Mouse (Mus musculus): ENCODE results near the gene Notch1. TPM values are rescaled to one million over a fixed set of nuclear protein-coding genes. Genes with fewer than 3 reads are reported as not detected.
A peak's percentile ranks its signal among the peaks of the same experiment; 100 is the strongest.

The Notch1 gene
- polyA plus RNA-seq, 1 experiment from 2014 or later, result 26.0 TPM

GRCm38 (mm10) chr2:26417066-26417465 lies 99.4 kb downstream of the Notch1 start:
- Histone ChIP-seq H3K9me3 (replicated peaks) (no peaks in the 10 kb centered on the region), H3K27me3 (no peaks in the 10 kb centered on the region), H3K4me1 (no peaks in the 10 kb centered on the region), H3K4me3 (replicated peaks) (no peak overlapping the region), H3K36me3 (peaks cover 98% of the 10 kb centered on the region), H3K9ac (no peak overlapping the region), H3K27ac (replicated peaks) (no peak overlapping the region), H3K4me2 (replicated peaks) (no peak overlapping the region)
- ATAC-seq (ENCODE audit: insufficient number of reproducible peaks, low FRiP score, low TSS enrichment, low read depth), result no peak

GRCm38 (mm10) chr2:26410931-26411411 lies 105.5 kb downstream of the Notch1 start:
- no peak for ATAC-seq (ENCODE audit: insufficient number of reproducible peaks, low FRiP score, low TSS enrichment, low read depth)
- peaks cover 60% of the 10 kb centered on the region for H3K36me3 ChIP-seq

GRCm38 (mm10) chr2:26410091-26410490 lies 106.4 kb downstream of the Notch1 start:
- no peaks in the 10 kb centered on the region for H3K27me3 ChIP-seq
- H3K9me3 ChIP-seq (replicated peaks), result no peaks in the 10 kb centered on the region
- H3K27ac ChIP-seq (replicated peaks), result peak overlapping the region; percentile 65
- no peak overlapping the region for H3K4me2 ChIP-seq (replicated peaks)
- no peak overlapping the region for H3K9ac ChIP-seq
- WGBS, result 64% methylated on average over 5 of the region's 5 CpGs
- peaks cover 42% of the 10 kb centered on the region for H3K4me1 ChIP-seq
- no peak overlapping the region for H3K4me3 ChIP-seq (replicated peaks)
- H3K36me3 ChIP-seq, result peaks cover 51% of the 10 kb centered on the region
- ATAC-seq (ENCODE audit: insufficient number of reproducible peaks, low FRiP score, low TSS enrichment, low read depth), result no peak

More at GRCm38 (mm10) chr2:26410931-26411411, 105.5 kb downstream of the Notch1 start:
- peaks cover 39% of the 10 kb centered on the region for H3K4me1 ChIP-seq
- no peak overlapping the region for H3K4me2 ChIP-seq (replicated peaks)
- 60% methylated on average over 4 of the region's 5 CpGs for WGBS
- peak overlapping the region; percentile 65 for H3K27ac ChIP-seq (replicated peaks)
- no peak overlapping the region; the same call in 1 of the 2 replicates for H3K9ac ChIP-seq
- H3K27me3 ChIP-seq, result no peaks in the 10 kb centered on the region
- H3K9me3 ChIP-seq (replicated peaks), result no peaks in the 10 kb centered on the region
- no peak overlapping the region for H3K4me3 ChIP-seq (replicated peaks)

- Histone ChIP-seq H3K4me3 (replicated peaks) (peak overlapping the region; percentile 92), H3K4me2 (replicated peaks) (0 out of 2 replicates have a peak overlapping the region, but pooled peaks have one; percentile 90), H3K9me3 (replicated peaks) (no peaks in the 10 kb centered on the region), H3K36me3 (peaks cover 49% of the 10 kb centered on the region), H3K27me3 (no peaks in the 10 kb centered on the region), H3K9ac (no peak overlapping the region), H3K4me1 (peaks cover 42% of the 10 kb centered on the region), H3K27ac (replicated peaks) (peak overlapping the region; percentile 65; the same call in 1 of the 2 replicates)
- ATAC-seq (ENCODE audit: insufficient number of reproducible peaks, low FRiP score, low TSS enrichment, low read depth), result no peak
- WGBS, result 49% methylated on average over 3 of the region's 3 CpGs
Observed at GRCm38 (mm10) chr2:26409362-26409761, 107.1 kb downstream of the Notch1 start.

GRCm38 (mm10) chr2:26408515-26409356 lies 107.7 kb downstream of the Notch1 start, which contains the start of gene Inpp5e:
Gene Inpp5e, minus strand, starts transcription at chr2:26409203.
- peak within 1 kb of the TSS; percentile 92 for H3K4me3 ChIP-seq (replicated peaks)
- WGBS, result under 1% methylated on average over 57 of the region's 57 CpGs
- peak within 1 kb of the TSS; percentile 79 for H3K27ac ChIP-seq (replicated peaks)
- peak within 1 kb of the TSS; percentile 93 for H3K9ac ChIP-seq
- H3K4me2 ChIP-seq (replicated peaks), result peak within 1 kb of the TSS; percentile 90
- no peaks in the 10 kb centered on the region for H3K9me3 ChIP-seq (replicated peaks)
- no peaks in the 10 kb centered on the region for H3K27me3 ChIP-seq
- peaks cover 43% of the 10 kb centered on the region for H3K36me3 ChIP-seq
- peak; percentile 90 for ATAC-seq (ENCODE audit: insufficient number of reproducible peaks, low FRiP score, low TSS enrichment, low read depth)
- H3K4me1 ChIP-seq, result peaks cover 42% of the 10 kb centered on the region

Small RNAs within 50 kb of the gene (microRNA-seq; reads per million reads assigned to microRNA genes)
- gene Mir6996 (ENCODE audit: borderline number of aligned reads), result 1.0 reads per million

Other genes starting within 250 kb of the Notch1 start
- gene Ccdc187, start 222.1 kb downstream of the Notch1 start, polyA plus RNA-seq (2015; fragmentation: Nextera tagmentation; extraction: Ambion mirVana), result 0.70 and 1.1 TPM in 2 replicates
- gene Gpsm1, start 201.1 kb downstream of the Notch1 start, polyA plus RNA-seq (2015; fragmentation: Nextera tagmentation; extraction: Ambion mirVana), result 52.0 and 52.1 TPM in 2 replicates
- gene Dnlz, start 164.6 kb downstream of the Notch1 start, polyA plus RNA-seq (2015; fragmentation: Nextera tagmentation; extraction: Ambion mirVana), result 30.2 and 31.9 TPM in 2 replicates
- 0.84 and 1.7 TPM in 2 replicates for gene Card9, start 155.7 kb downstream of the Notch1 start, polyA plus RNA-seq (2015; fragmentation: Nextera tagmentation; extraction: Ambion mirVana)
- gene Snapc4, start 136.0 kb downstream of the Notch1 start, polyA plus RNA-seq (2015; fragmentation: Nextera tagmentation; extraction: Ambion mirVana), result 25.3 and 30.2 TPM in 2 replicates
- 120 and 141 TPM in 2 replicates for gene Entr1, start 127.3 kb downstream of the Notch1 start, polyA plus RNA-seq (2015; fragmentation: Nextera tagmentation; extraction: Ambion mirVana)
- gene Pmpca, start 127.3 kb downstream of the Notch1 start, polyA plus RNA-seq (2015; fragmentation: Nextera tagmentation; extraction: Ambion mirVana), result 90.4 and 92.6 TPM in 2 replicates
- 23.2 and 25.1 TPM in 2 replicates for gene Inpp5e, start 107.5 kb downstream of the Notch1 start, polyA plus RNA-seq (2015; fragmentation: Nextera tagmentation; extraction: Ambion mirVana)
- 25.9 and 27.0 TPM in 2 replicates for gene Sec16a, start 71.4 kb downstream of the Notch1 start, polyA plus RNA-seq (2015; fragmentation: Nextera tagmentation; extraction: Ambion mirVana)
- gene Egfl7, start 63.4 kb upstream of the Notch1 start, polyA plus RNA-seq (2015; fragmentation: Nextera tagmentation; extraction: Ambion mirVana), result 111 and 125 TPM in 2 replicates
- gene Gm20532, start 70.0 kb upstream of the Notch1 start, polyA plus RNA-seq (2015; fragmentation: Nextera tagmentation; extraction: Ambion mirVana), result not detected in 2 replicates
- 31.7 and 32.2 TPM in 2 replicates for gene Agpat2, start 87.8 kb upstream of the Notch1 start, polyA plus RNA-seq (2015; fragmentation: Nextera tagmentation; extraction: Ambion mirVana)
- gene Fam69b, start 111.8 kb upstream of the Notch1 start, polyA plus RNA-seq (2015; fragmentation: Nextera tagmentation; extraction: Ambion mirVana), result 44.0 and 48.6 TPM in 2 replicates
- gene Lcn4, start 154.6 kb upstream of the Notch1 start, polyA plus RNA-seq (2015; fragmentation: Nextera tagmentation; extraction: Ambion mirVana), result not detected in 2 replicates